Mouse (Mus musculus) B cell, adult 67 days (primary cell): ENCODE measurements around the gene Inf2. TPM values are rescaled to one million over a fixed set of nuclear protein-coding genes. Genes with fewer than 3 reads are reported as not detected.

Source experiments
- total RNA-seq, 2 experiments: library from RNA; stranded (reverse); gene quantifications; 4 replicates each; pipeline ENCODE4 v1.2.4; 2023

Gene Inf2
- 10 to 100 TPM; 26.3 to 26.8 TPM for total RNA-seq

GRCm38 (mm10) chr12:112588426-112589256 lies at the start of gene Inf2:
Inf2 (plus strand) TSS chr12:112588784.

GRCm38 (mm10) chr12:112619686-112620353 lies 31.2 kb downstream of the Inf2 start, which contains the start of gene Adssl1:
Adssl1 (plus strand) TSS chr12:112620045.

GRCm38 (mm10) chr12:112644180-112644854 lies 55.7 kb downstream of the Inf2 start, which contains the start of gene Siva1:
Siva1 (plus strand) TSS chr12:112644679.

Other genes with a start within 250 kb of the Inf2 start
- gene A530016L24Rik, start 99.3 kb upstream of the Inf2 start, total RNA-seq, result not detected
- not detected for gene Tmem179, start 72.0 kb upstream of the Inf2 start, total RNA-seq
- gene Adssl1, start 31.3 kb downstream of the Inf2 start, total RNA-seq, result 1 to 10 TPM; 4.5 to 8.2 TPM
- gene Siva1, start 55.9 kb downstream of the Inf2 start, total RNA-seq, result 10 to 100 TPM; 21.2 to 37.6 TPM
- 100 to 1,000 TPM; 105 to 106 TPM for gene Akt1, start 86.1 kb downstream of the Inf2 start, total RNA-seq
- gene Zbtb42, start 90.0 kb downstream of the Inf2 start, total RNA-seq, result 1 to 10 TPM; 2.3 to 3.3 TPM
- 10 to 100 TPM in 1 of 2 experiments, 1 to 10 TPM in 1; 6.8 to 13.9 TPM for gene Cep170b, start 131.7 kb downstream of the Inf2 start, total RNA-seq
- gene Pld4, start 171.9 kb downstream of the Inf2 start, total RNA-seq, result 100 to 1,000 TPM; 377 to 378 TPM
- gene Ahnak2, start 213.9 kb downstream of the Inf2 start, total RNA-seq, result under 1 TPM; 0.12 to 0.26 TPM
- 1 to 10 TPM; 1.3 to 1.6 TPM for gene Clba1, start 220.2 kb downstream of the Inf2 start, total RNA-seq
- gene Cdca4, start 240.6 kb downstream of the Inf2 start, total RNA-seq, result 10 to 100 TPM; 29.2 to 31.9 TPM